Mouse (Mus musculus): ENCODE measurements at regions not wholly inside any gene's neighbourhood (a gene's known extent, or its start where the extent isn't known, plus 50 kb on each side); places are given as distances from the start of the nearest gene placed in this dataset.

DNA sequence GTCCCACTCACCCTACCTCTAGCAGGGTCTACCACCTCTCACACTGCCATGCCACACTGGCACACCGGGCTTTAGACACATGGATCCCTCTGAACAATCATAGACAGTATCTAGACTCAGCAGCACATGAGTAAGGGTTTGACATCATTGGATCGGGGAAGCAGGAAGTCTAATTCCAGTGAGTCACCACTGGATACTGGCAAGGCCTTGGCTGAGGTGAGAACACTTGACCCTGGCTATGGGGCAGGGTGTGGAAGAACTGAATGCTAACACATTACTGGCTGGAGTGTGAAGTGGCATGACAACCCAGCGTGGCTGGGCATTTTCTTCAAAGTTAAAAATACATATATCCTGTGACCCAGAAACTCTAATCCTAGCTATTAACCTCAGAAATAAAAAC, 114.4 kb downstream of the H2afy start:
- Histone ChIP-seq H3K36me3 (ENCODE audit: insufficient read depth, low read length) (no peaks in the 10 kb centered on the region), H3K9ac (replicated peaks; ENCODE audit: low read length) (no peak overlapping the region), H3K9me3 (ENCODE audit: low read length) (no peaks in the 10 kb centered on the region), H3K27me3 (ENCODE audit: insufficient read depth, low read length) (0 out of 2 replicates have a peak, but pooled peaks cover 7% of the 10 kb centered on the region), H3K4me2 (replicated peaks; ENCODE audit: low read depth, low read length) (no peak overlapping the region), H3K27ac (ENCODE audit: low read length) (no peak overlapping the region), H3K4me1 (ENCODE audit: insufficient read depth, low read length) (peaks cover 12% of the 10 kb centered on the region), H3K4me3 (ENCODE audit: low read length) (no peak overlapping the region)
- ATAC-seq (ENCODE audit: low FRiP score, low TSS enrichment) = no peak
- WGBS = 73% methylated on average over 3 of the region's 3 CpGs

- H3K27ac ChIP-seq (ENCODE audit: low read length) = no peak overlapping the region
These were observed 122.2 kb downstream of the H2afy start for GRCm38 (mm10) chr13:56014006-56014405.

GRCm38 (mm10) chr13:56010416-56010815, 125.7 kb downstream of the H2afy start:
- H3K27me3 ChIP-seq (ENCODE audit: insufficient read depth, low read length) = no peaks in the 10 kb centered on the region
- ATAC-seq (ENCODE audit: low FRiP score, low TSS enrichment) = peak; percentile 76; the same call in 1 of the 2 replicates
- no peaks in the 10 kb centered on the region for H3K9me3 ChIP-seq (ENCODE audit: low read length)
- no peaks in the 10 kb centered on the region for H3K36me3 ChIP-seq (ENCODE audit: insufficient read depth, low read length)
- no peak overlapping the region for H3K27ac ChIP-seq (ENCODE audit: low read length)
- no peak overlapping the region for H3K4me2 ChIP-seq (replicated peaks; ENCODE audit: low read depth, low read length)
- no peak overlapping the region for H3K4me3 ChIP-seq (ENCODE audit: low read length)
- 19% methylated on average over 6 of the region's 6 CpGs for WGBS
- no peak overlapping the region for H3K9ac ChIP-seq (replicated peaks; ENCODE audit: low read length)
- 0 out of 2 replicates have a peak, but pooled peaks cover 5% of the 10 kb centered on the region for H3K4me1 ChIP-seq (ENCODE audit: insufficient read depth, low read length)

More at GRCm38 (mm10) chr13:56014006-56014405, 122.2 kb downstream of the H2afy start:
- H3K4me3 ChIP-seq (ENCODE audit: low read length) = no peak overlapping the region
- H3K36me3 ChIP-seq (ENCODE audit: insufficient read depth, low read length) = no peaks in the 10 kb centered on the region
- H3K27me3 ChIP-seq (ENCODE audit: insufficient read depth, low read length) = no peaks in the 10 kb centered on the region
- H3K9me3 ChIP-seq (ENCODE audit: low read length) = no peaks in the 10 kb centered on the region
- no peak overlapping the region for H3K9ac ChIP-seq (replicated peaks; ENCODE audit: low read length)
- H3K4me1 ChIP-seq (ENCODE audit: insufficient read depth, low read length) = 0 out of 2 replicates have a peak, but pooled peaks cover 5% of the 10 kb centered on the region
- no peak overlapping the region for H3K4me2 ChIP-seq (replicated peaks; ENCODE audit: low read depth, low read length)
- ATAC-seq (ENCODE audit: low FRiP score, low TSS enrichment) = no peak

- Histone ChIP-seq H3K27me3 (ENCODE audit: insufficient read depth, low read length) (no peaks in the 10 kb centered on the region), H3K27ac (ENCODE audit: low read length) (no peak overlapping the region), H3K4me2 (replicated peaks; ENCODE audit: low read depth, low read length) (no peak overlapping the region), H3K9ac (replicated peaks; ENCODE audit: low read length) (no peak overlapping the region), H3K9me3 (ENCODE audit: low read length) (no peaks in the 10 kb centered on the region), H3K4me1 (ENCODE audit: insufficient read depth, low read length) (peaks cover 9% of the 10 kb centered on the region; the same call in 1 of the 2 replicates), H3K36me3 (ENCODE audit: insufficient read depth, low read length) (no peaks in the 10 kb centered on the region), H3K4me3 (ENCODE audit: low read length) (no peak overlapping the region)
- 85% methylated on average over 2 of the region's 2 CpGs for WGBS
- no peak for ATAC-seq (ENCODE audit: low FRiP score, low TSS enrichment)
These were observed 129.3 kb downstream of the H2afy start for GRCm38 (mm10) chr13:56006827-56007226.

- Histone ChIP-seq H3K27ac (ENCODE audit: low read length) (no peak overlapping the region), H3K4me1 (ENCODE audit: insufficient read depth, low read length) (peaks cover 9% of the 10 kb centered on the region; the same call in 1 of the 2 replicates), H3K27me3 (ENCODE audit: insufficient read depth, low read length) (no peaks in the 10 kb centered on the region), H3K9ac (replicated peaks; ENCODE audit: low read length) (no peak overlapping the region), H3K4me2 (replicated peaks; ENCODE audit: low read depth, low read length) (no peak overlapping the region), H3K36me3 (ENCODE audit: insufficient read depth, low read length) (no peaks in the 10 kb centered on the region), H3K9me3 (ENCODE audit: low read length) (no peaks in the 10 kb centered on the region), H3K4me3 (ENCODE audit: low read length) (no peak overlapping the region)
- 86% methylated on average over 3 of the region's 3 CpGs for WGBS
- ATAC-seq (ENCODE audit: low FRiP score, low TSS enrichment) = no peak
These were observed 130.4 kb downstream of the H2afy start for GRCm38 (mm10) chr13:56005746-56006145.

DNA sequence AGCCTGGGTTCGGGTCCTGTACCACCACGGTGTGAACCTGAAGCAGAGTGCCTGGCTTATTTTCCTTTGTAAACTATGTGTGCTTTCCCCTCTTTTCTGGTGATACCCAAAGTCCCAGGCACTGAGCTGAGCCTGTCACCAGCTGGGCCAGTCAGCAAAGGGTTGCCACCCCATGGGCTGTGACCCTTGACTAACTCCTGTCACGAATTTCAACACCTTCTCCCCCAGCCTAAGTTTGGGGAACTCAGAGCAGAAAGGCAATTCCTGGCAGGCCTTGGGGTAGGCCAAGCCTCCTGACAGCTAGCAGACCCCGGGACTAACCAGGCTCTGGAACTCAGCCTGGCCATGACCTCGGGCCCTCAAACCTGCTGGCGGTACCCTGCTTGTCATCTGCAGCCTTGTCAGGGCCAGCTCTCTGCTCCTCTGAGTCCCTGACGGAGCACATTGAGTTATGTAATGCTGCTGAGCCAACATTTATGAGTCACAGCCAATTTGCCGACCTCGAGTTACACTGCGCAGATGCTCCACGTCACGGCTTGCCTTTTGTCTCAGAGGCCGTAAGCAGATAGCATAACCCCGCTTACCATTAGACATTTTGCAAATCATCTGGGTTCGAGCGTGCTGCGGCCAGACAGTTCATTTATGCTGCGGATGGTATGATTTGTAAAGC, 132.3 kb downstream of the H2afy start:
- H3K4me2 ChIP-seq (replicated peaks; ENCODE audit: low read depth, low read length) = no peak overlapping the region
- WGBS = 40% methylated on average over 18 of the region's 18 CpGs
- H3K27me3 ChIP-seq (ENCODE audit: insufficient read depth, low read length) = no peaks in the 10 kb centered on the region
- no peaks in the 10 kb centered on the region for H3K36me3 ChIP-seq (ENCODE audit: insufficient read depth, low read length)
- H3K4me1 ChIP-seq (ENCODE audit: insufficient read depth, low read length) = peaks cover 4% of the 10 kb centered on the region; the same call in 1 of the 2 replicates
- no peaks in the 10 kb centered on the region for H3K9me3 ChIP-seq (ENCODE audit: low read length)
- no peak for ATAC-seq (ENCODE audit: low FRiP score, low TSS enrichment)
- H3K9ac ChIP-seq (replicated peaks; ENCODE audit: low read length) = no peak overlapping the region
- no peak overlapping the region for H3K4me3 ChIP-seq (ENCODE audit: low read length)
- H3K27ac ChIP-seq (ENCODE audit: low read length) = no peak overlapping the region

- H3K4me1 ChIP-seq (ENCODE audit: insufficient read depth, low read length) = no peaks in the 10 kb centered on the region
- WGBS = 64% methylated on average over 4 of the region's 4 CpGs
- H3K9ac ChIP-seq (replicated peaks; ENCODE audit: low read length) = no peak overlapping the region
- H3K36me3 ChIP-seq (ENCODE audit: insufficient read depth, low read length) = no peaks in the 10 kb centered on the region
- H3K4me3 ChIP-seq (ENCODE audit: low read length) = no peak overlapping the region
- H3K27me3 ChIP-seq (ENCODE audit: insufficient read depth, low read length) = no peaks in the 10 kb centered on the region
- no peak overlapping the region for H3K4me2 ChIP-seq (replicated peaks; ENCODE audit: low read depth, low read length)
- no peak for ATAC-seq (ENCODE audit: low FRiP score, low TSS enrichment)
- no peak overlapping the region for H3K27ac ChIP-seq (ENCODE audit: low read length)
- no peaks in the 10 kb centered on the region for H3K9me3 ChIP-seq (ENCODE audit: low read length)
These were observed 140.9 kb downstream of the H2afy start for GRCm38 (mm10) chr13:55995255-55995654.

- Histone ChIP-seq H3K4me1 (ENCODE audit: insufficient read depth, low read length) (no peaks in the 10 kb centered on the region), H3K36me3 (ENCODE audit: insufficient read depth, low read length) (no peaks in the 10 kb centered on the region), H3K4me3 (ENCODE audit: low read length) (no peak overlapping the region), H3K27me3 (ENCODE audit: insufficient read depth, low read length) (no peaks in the 10 kb centered on the region), H3K4me2 (replicated peaks; ENCODE audit: low read depth, low read length) (no peak overlapping the region), H3K27ac (ENCODE audit: low read length) (no peak overlapping the region), H3K9me3 (ENCODE audit: low read length) (no peaks in the 10 kb centered on the region), H3K9ac (replicated peaks; ENCODE audit: low read length) (no peak overlapping the region)
- ATAC-seq (ENCODE audit: low FRiP score, low TSS enrichment) = no peak
- 82% methylated on average over 2 of the region's 2 CpGs for WGBS
These were observed 141.7 kb downstream of the H2afy start for GRCm38 (mm10) chr13:55994460-55994859.

DNA sequence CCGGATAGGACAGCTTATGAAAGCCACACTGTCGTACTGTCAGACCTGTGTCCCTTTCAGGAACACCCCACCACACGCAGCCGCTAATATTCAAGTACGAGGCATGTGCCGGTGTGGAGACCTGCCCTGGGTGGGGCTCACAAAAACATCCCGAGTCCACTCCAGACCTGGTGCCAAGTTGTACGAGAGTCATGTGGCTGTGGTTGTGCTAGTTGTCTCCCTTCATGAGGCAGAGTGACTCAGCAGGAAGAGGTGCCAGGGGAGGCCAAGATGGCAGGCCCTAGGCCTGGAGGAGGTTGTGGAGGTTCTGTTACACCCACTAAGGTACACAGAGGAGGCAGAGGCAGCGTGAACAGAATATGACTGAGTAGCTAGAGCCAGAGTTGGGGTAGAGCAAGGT, 143.5 kb downstream of the H2afy start:
- 92% methylated on average over 9 of the region's 9 CpGs for WGBS
- ATAC-seq (ENCODE audit: low FRiP score, low TSS enrichment) = no peak

DNA sequence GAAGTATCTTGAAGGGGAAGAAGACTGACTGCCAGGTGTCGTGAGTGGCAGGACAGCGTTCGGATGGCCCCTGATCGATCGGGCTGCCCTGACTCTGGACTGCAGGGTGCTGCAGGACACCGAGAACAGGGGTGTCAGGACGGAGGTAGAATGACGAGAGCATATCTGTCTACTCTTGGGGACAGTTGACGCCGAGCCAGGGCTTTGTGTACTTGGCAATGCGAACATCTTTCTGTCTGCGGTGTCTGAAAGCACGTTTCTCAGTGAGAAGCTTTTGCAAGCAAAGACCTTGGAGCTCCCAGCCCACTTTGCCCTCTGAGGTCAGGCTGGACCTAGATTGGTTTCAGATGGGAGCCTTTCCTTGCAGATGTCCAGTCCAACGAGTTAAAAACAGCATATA, 144.9 kb downstream of the H2afy start:
- H3K27me3 ChIP-seq (ENCODE audit: insufficient read depth, low read length) = 0 out of 2 replicates have a peak, but pooled peaks cover 2% of the 10 kb centered on the region
- WGBS = 84% methylated on average over 14 of the region's 14 CpGs
- no peak for ATAC-seq (ENCODE audit: low FRiP score, low TSS enrichment)

More for the DNA sequence above, 143.5 kb downstream of the H2afy start:
- H3K36me3 ChIP-seq (ENCODE audit: insufficient read depth, low read length) = no peaks in the 10 kb centered on the region
- no peak overlapping the region for H3K4me2 ChIP-seq (replicated peaks; ENCODE audit: low read depth, low read length)
- no peaks in the 10 kb centered on the region for H3K9me3 ChIP-seq (ENCODE audit: low read length)
- no peaks in the 10 kb centered on the region for H3K4me1 ChIP-seq (ENCODE audit: insufficient read depth, low read length)
- H3K4me3 ChIP-seq (ENCODE audit: low read length) = no peak overlapping the region
- H3K9ac ChIP-seq (replicated peaks; ENCODE audit: low read length) = no peak overlapping the region
- no peak overlapping the region for H3K27ac ChIP-seq (ENCODE audit: low read length)
- no peaks in the 10 kb centered on the region for H3K27me3 ChIP-seq (ENCODE audit: insufficient read depth, low read length)

More for the DNA sequence above, 144.9 kb downstream of the H2afy start:
- Histone ChIP-seq H3K4me2 (replicated peaks; ENCODE audit: low read depth, low read length) (no peak overlapping the region), H3K36me3 (ENCODE audit: insufficient read depth, low read length) (no peaks in the 10 kb centered on the region), H3K9ac (replicated peaks; ENCODE audit: low read length) (no peak overlapping the region), H3K4me1 (ENCODE audit: insufficient read depth, low read length) (no peaks in the 10 kb centered on the region), H3K27ac (ENCODE audit: low read length) (no peak overlapping the region), H3K4me3 (ENCODE audit: low read length) (no peak overlapping the region), H3K9me3 (ENCODE audit: low read length) (no peaks in the 10 kb centered on the region)

Data from kidney, embryonic 16.5 days (tissue).